Mouse (Mus musculus): Measurements from ENCODE around the gene Lmtk2. TPM values are rescaled to one million over a fixed set of nuclear protein-coding genes. Genes with fewer than 3 reads are reported as not detected.

Gene Lmtk2
- total and polyA plus RNA-seq, 3 experiments: 12.6 to 14.8 TPM; not detected in 1

- H3K27ac ChIP-seq (ENCODE audit: control insufficient read depth, low read depth, low read length): no peak overlapping the region
- peaks cover 0 to 3% of the 10 kb centered on the region in 2 experiments; a peak in 2 of 4 replicates for H3K4me1 ChIP-seq (ENCODE audit: control insufficient read depth in 1 of 2, insufficient read depth in 2 of 2, low read length in 2 of 2)
- H3K9ac ChIP-seq (ENCODE audit: control insufficient read depth, low read depth, low read length, poor library complexity, severe bottlenecking): no peak overlapping the region
- H3K9me3 ChIP-seq (replicated peaks; ENCODE audit: insufficient read depth, low read length): no peaks in the 10 kb centered on the region
- H3K27me3 ChIP-seq (ENCODE audit: control insufficient read depth in 1 of 2, insufficient read depth in 2 of 2, low read length in 2 of 2): no peaks in the 10 kb centered on the region
- H3K36me3 ChIP-seq (ENCODE audit: control insufficient read depth in 1 of 2, insufficient read depth in 2 of 2, low read length in 2 of 2): no peaks in the 10 kb centered on the region; a peak in 1 of 4 replicates
- no peak overlapping the region for H3K4me3 ChIP-seq (ENCODE audit: control insufficient read depth in 1 of 2, insufficient read depth in 1 of 2, low read depth in 2 of 2, low read length in 2 of 2)
- no peak for DNase-seq (ENCODE audit: low read depth, low spot score)
- no peaks in the 10 kb centered on the region for H3K79me2 ChIP-seq (ENCODE audit: control insufficient read depth, insufficient read depth, low read length, poor library complexity)
- TF ChIP-seq ETS1 (IDR thresholded peaks at IDR 0.05; ENCODE audit: low read depth, low read length) (no peak), NRF1 (IDR thresholded peaks at IDR 0.05; ENCODE audit: insufficient read depth, low read depth, low read length, poor library complexity, severe bottlenecking) (no peak), CHD2 (IDR thresholded peaks at IDR 0.05; ENCODE audit: low read length) (no peak)
Measured at GRCm38 (mm10) chr5:144192673-144193072, 92.4 kb downstream of the Lmtk2 start.

GRCm38 (mm10) chr5:144194416-144194815 lies 94.2 kb downstream of the Lmtk2 start:
- Histone ChIP-seq H3K36me3 (ENCODE audit: control insufficient read depth in 1 of 2, insufficient read depth in 2 of 2, low read length in 2 of 2) (no peaks in the 10 kb centered on the region; a peak in 1 of 4 replicates), H3K27ac (ENCODE audit: control insufficient read depth, low read depth, low read length) (no peak overlapping the region), H3K9me3 (replicated peaks; ENCODE audit: insufficient read depth, low read length) (no peaks in the 10 kb centered on the region), H3K9ac (ENCODE audit: control insufficient read depth, low read depth, low read length, poor library complexity, severe bottlenecking) (no peak overlapping the region), H3K27me3 (ENCODE audit: control insufficient read depth in 1 of 2, insufficient read depth in 2 of 2, low read length in 2 of 2) (no peaks in the 10 kb centered on the region), H3K4me3 (ENCODE audit: control insufficient read depth in 1 of 2, insufficient read depth in 1 of 2, low read depth in 2 of 2, low read length in 2 of 2) (no peak overlapping the region), H3K79me2 (ENCODE audit: control insufficient read depth, insufficient read depth, low read length, poor library complexity) (no peaks in the 10 kb centered on the region), H3K4me1 (ENCODE audit: control insufficient read depth in 1 of 2, insufficient read depth in 2 of 2, low read length in 2 of 2) (peaks cover 0 to 3% of the 10 kb centered on the region in 2 experiments; a peak in 2 of 4 replicates)
- no peak for DNase-seq (ENCODE audit: low read depth, low spot score)
- TF ChIP-seq MYC (IDR thresholded peaks at IDR 0.05; ENCODE audit: low read depth, low read length) (no peak), BHLHE40 (IDR thresholded peaks at IDR 0.05; ENCODE audit: borderline replicate concordance, low read depth, low read length) (no peak), NRF1 (IDR thresholded peaks at IDR 0.05; ENCODE audit: insufficient read depth, low read depth, low read length, poor library complexity, severe bottlenecking) (no peak), ZMIZ1 (IDR thresholded peaks at IDR 0.05; ENCODE audit: low read depth, low read length) (no peak), POLR2A (IDR thresholded peaks at IDR 0.05; ENCODE audit: control insufficient read depth in 1 of 2, insufficient read depth in 1 of 2, low read depth in 1 of 2, low read length in 2 of 2, poor library complexity in 1 of 2) (no peak), GATA1 (IDR thresholded peaks at IDR 0.05; ENCODE audit: low read depth, low read length) (no peak), MXI1 (IDR thresholded peaks at IDR 0.05; ENCODE audit: low read depth, low read length) (no peak), ZC3H11A (IDR thresholded peaks at IDR 0.05; ENCODE audit: low read depth, low read length) (no peak), CHD2 (IDR thresholded peaks at IDR 0.05; ENCODE audit: low read length) (no peak), E2F4 (IDR thresholded peaks at IDR 0.05; ENCODE audit: borderline replicate concordance, low read depth, low read length) (no peak), POLR2AphosphoS5 (IDR thresholded peaks at IDR 0.05; ENCODE audit: borderline replicate concordance, low read depth, low read length) (no peak), EP300 (IDR thresholded peaks at IDR 0.05; ENCODE audit: low read depth in 1 of 2, low read length in 2 of 2) (no peak), MAFK (IDR thresholded peaks at IDR 0.05; ENCODE audit: borderline replicate concordance, low read depth, low read length) (no peak), UBTF (IDR thresholded peaks at IDR 0.05; ENCODE audit: borderline replicate concordance, insufficient read depth, low read depth, low read length) (no peak), POLR2AphosphoS2 (IDR thresholded peaks at IDR 0.05; ENCODE audit: low read length) (no peak), JUND (IDR thresholded peaks at IDR 0.05; ENCODE audit: low read depth, low read length) (no peak)
